Mouse (Mus musculus): Measurements from ENCODE around the gene Mylk. TPM values are rescaled to one million over a fixed set of nuclear protein-coding genes. Genes with fewer than 3 reads are reported as not detected.

The Mylk gene
- total and polyA plus RNA-seq, 3 experiments: 0.04 to 0.10 TPM; not detected in 1

DNA sequence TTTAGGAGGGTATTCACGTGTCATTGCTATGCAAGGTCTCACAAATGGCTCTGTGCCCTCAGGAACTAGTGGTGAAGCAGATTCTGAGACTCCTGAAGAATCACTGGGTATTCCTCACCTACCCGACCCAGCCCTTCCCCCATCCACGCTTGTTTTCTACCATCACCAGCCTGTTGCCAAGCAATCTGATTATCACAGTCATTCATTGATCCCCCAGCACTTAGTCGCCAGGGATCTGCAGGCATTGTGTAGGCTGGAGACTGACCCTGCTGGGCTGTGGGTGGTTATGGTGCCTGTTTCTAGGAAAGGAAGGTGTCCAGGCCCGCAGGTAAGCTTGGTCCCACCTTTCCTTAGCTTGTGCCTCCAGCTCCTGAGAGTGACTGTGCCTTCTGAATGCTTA lies 155.0 kb downstream of the Mylk start:
- in situ Hi-C loops (cut with MboI; ENCODE audit: low pct_ligation_motif_present, low pct_unique_long_range_greater_than_20kb, low sequenced_read_pairs): no loop called here
- Histone ChIP-seq H3K4me2 (ENCODE audit: insufficient read depth, low read depth, poor library complexity, severe bottlenecking) (no peak overlapping the region), H3K9ac (ENCODE audit: insufficient read depth, low read depth) (no peak overlapping the region), H3K27ac (ENCODE audit: insufficient read depth, low read depth) (no peak overlapping the region), H3K36me3 (replicated peaks in 1 of 2; ENCODE audit: control insufficient read depth in 1 of 2, insufficient read depth in 1 of 2, low read length in 1 of 2) (no peaks in the 10 kb centered on the region), H3K4me1 (ENCODE audit: control insufficient read depth in 1 of 2, insufficient read depth in 2 of 2) (no peaks in the 10 kb centered on the region), H3K4me3 (replicated peaks in 1 of 3; ENCODE audit: low read depth in 2 of 3, low read length in 2 of 3, poor library complexity in 1 of 3) (no peak overlapping the region), H3K79me2 (replicated peaks; ENCODE audit: control insufficient read depth, extremely low read depth, insufficient read depth, poor library complexity, severe bottlenecking) (no peaks in the 10 kb centered on the region), H3K27me3 (replicated peaks) (peaks cover 77% of the 10 kb centered on the region), H3K9me3 (replicated peaks; ENCODE audit: low read length) (no peaks in the 10 kb centered on the region)
- no peak for DNase-seq (ENCODE audit: extremely low read depth)
- dilution Hi-C loops (cut with MboI; ENCODE audit: extremely low pct_ligation_motif_present, extremely low pct_unique_long_range_greater_than_20kb, low sequenced_read_pairs): no loop called here
- TF ChIP-seq USF2 (conservative IDR thresholded peaks at IDR 0.05; ENCODE audit: low read depth, low read length): no peak
- no peak for TF ChIP-seq CTCF (conservative IDR thresholded peaks at IDR 0.05 in 1 of 2, IDR thresholded peaks at IDR 0.05 in 1 of 2; ENCODE audit: low read depth in 2 of 2, low read length in 2 of 2)
- TF ChIP-seq ZMIZ1 (IDR thresholded peaks at IDR 0.05; ENCODE audit: low read depth, low read length): no peak
- TF ChIP-seq TCF12 (IDR thresholded peaks at IDR 0.05; ENCODE audit: low read depth, low read length): no peak
- no peak for TF ChIP-seq POLR2A (IDR thresholded peaks at IDR 0.05; ENCODE audit: low read depth, low read length)

DNA sequence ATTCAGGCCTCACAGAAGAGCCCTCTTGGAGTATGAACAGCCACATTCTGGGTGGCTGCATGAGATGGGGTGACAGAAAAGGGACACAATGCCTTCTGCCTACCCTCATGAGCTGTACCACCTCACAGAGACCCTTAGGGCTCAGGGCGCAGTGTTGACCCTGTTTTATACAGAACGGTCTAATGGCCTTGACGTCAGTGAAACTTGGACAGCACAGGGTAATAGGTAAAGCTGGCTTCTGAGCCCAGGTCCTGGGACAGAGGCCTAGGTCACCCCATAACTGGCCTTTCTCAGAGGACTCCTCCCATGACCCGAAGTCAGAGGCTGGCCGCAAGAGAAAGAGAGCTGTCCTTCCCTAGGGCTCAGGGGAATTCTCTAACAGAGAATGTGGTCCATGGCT lies 155.5 kb downstream of the Mylk start:
- Histone ChIP-seq H3K79me2 (replicated peaks; ENCODE audit: control insufficient read depth, extremely low read depth, insufficient read depth, poor library complexity, severe bottlenecking) (no peaks in the 10 kb centered on the region), H3K4me1 (ENCODE audit: control insufficient read depth in 1 of 2, insufficient read depth in 2 of 2) (no peaks in the 10 kb centered on the region), H3K9me3 (replicated peaks; ENCODE audit: low read length) (no peaks in the 10 kb centered on the region), H3K4me2 (ENCODE audit: insufficient read depth, low read depth, poor library complexity, severe bottlenecking) (no peak overlapping the region), H3K27me3 (replicated peaks) (peaks cover 80% of the 10 kb centered on the region), H3K9ac (ENCODE audit: insufficient read depth, low read depth) (no peak overlapping the region), H3K27ac (ENCODE audit: insufficient read depth, low read depth) (no peak overlapping the region), H3K36me3 (replicated peaks in 1 of 2; ENCODE audit: control insufficient read depth in 1 of 2, insufficient read depth in 1 of 2, low read length in 1 of 2) (no peaks in the 10 kb centered on the region), H3K4me3 (replicated peaks in 1 of 3; ENCODE audit: low read depth in 2 of 3, low read length in 2 of 3, poor library complexity in 1 of 3) (no peak overlapping the region)
- dilution Hi-C loops (cut with MboI; ENCODE audit: extremely low pct_ligation_motif_present, extremely low pct_unique_long_range_greater_than_20kb, low sequenced_read_pairs): no loop called here
- in situ Hi-C loops (cut with MboI; ENCODE audit: low pct_ligation_motif_present, low pct_unique_long_range_greater_than_20kb, low sequenced_read_pairs): no loop called here
- no peak for DNase-seq (ENCODE audit: extremely low read depth)
- TF ChIP-seq JUN (IDR thresholded peaks at IDR 0.05; ENCODE audit: insufficient read depth, low read depth, low read length) (no peak), USF1 (IDR thresholded peaks at IDR 0.05; ENCODE audit: low read depth, low read length) (no peak), PAX5 (IDR thresholded peaks at IDR 0.05; ENCODE audit: low read length) (no peak), JUND (conservative IDR thresholded peaks at IDR 0.05; ENCODE audit: low read depth, low read length) (no peak), TBP (conservative IDR thresholded peaks at IDR 0.05; ENCODE audit: low read depth, low read length) (no peak), BHLHE40 (IDR thresholded peaks at IDR 0.05; ENCODE audit: low read depth, low read length) (no peak), SIN3A (IDR thresholded peaks at IDR 0.05; ENCODE audit: low read length) (no peak), ETS1 (conservative IDR thresholded peaks at IDR 0.05; ENCODE audit: low read depth, low read length) (no peak), POLR2A (IDR thresholded peaks at IDR 0.05; ENCODE audit: low read depth, low read length) (no peak), MXI1 (IDR thresholded peaks at IDR 0.05; ENCODE audit: low read depth, low read length) (no peak)

DNA sequence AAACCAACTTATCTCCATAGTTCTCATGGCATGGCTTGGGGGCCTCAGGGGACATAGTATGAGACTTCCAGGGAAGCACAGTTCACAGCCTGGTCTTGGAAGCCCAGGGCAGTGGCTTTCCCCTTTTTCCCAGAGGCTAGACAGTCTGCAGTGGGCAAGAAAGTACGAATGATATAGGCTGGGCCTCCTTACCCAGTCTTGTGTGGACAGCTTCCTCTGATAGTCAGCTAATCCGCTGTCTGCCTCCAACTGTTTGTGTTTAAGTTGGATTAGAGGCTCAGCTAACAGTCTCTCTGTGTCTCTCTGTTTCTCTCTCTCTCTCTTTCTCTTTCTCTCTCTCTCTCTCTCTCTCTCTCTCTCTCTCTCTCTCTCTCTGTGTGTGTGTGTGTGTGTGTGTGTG lies 156.0 kb downstream of the Mylk start:
- Histone ChIP-seq H3K9ac (ENCODE audit: insufficient read depth, low read depth) (no peak overlapping the region), H3K27me3 (replicated peaks) (peaks cover 81% of the 10 kb centered on the region), H3K27ac (ENCODE audit: insufficient read depth, low read depth) (no peak overlapping the region), H3K4me2 (ENCODE audit: insufficient read depth, low read depth, poor library complexity, severe bottlenecking) (no peak overlapping the region), H3K4me3 (replicated peaks in 1 of 3; ENCODE audit: low read depth in 2 of 3, low read length in 2 of 3, poor library complexity in 1 of 3) (no peak overlapping the region), H3K36me3 (replicated peaks in 1 of 2; ENCODE audit: control insufficient read depth in 1 of 2, insufficient read depth in 1 of 2, low read length in 1 of 2) (no peaks in the 10 kb centered on the region), H3K4me1 (ENCODE audit: control insufficient read depth in 1 of 2, insufficient read depth in 2 of 2) (no peaks in the 10 kb centered on the region), H3K79me2 (replicated peaks; ENCODE audit: control insufficient read depth, extremely low read depth, insufficient read depth, poor library complexity, severe bottlenecking) (no peaks in the 10 kb centered on the region), H3K9me3 (replicated peaks; ENCODE audit: low read length) (no peaks in the 10 kb centered on the region)
- dilution Hi-C loops (cut with MboI; ENCODE audit: extremely low pct_ligation_motif_present, extremely low pct_unique_long_range_greater_than_20kb, low sequenced_read_pairs) (no loop called here), in situ Hi-C loops (cut with MboI; ENCODE audit: low pct_ligation_motif_present, low pct_unique_long_range_greater_than_20kb, low sequenced_read_pairs) (no loop called here)
- DNase-seq (ENCODE audit: extremely low read depth): no peak
- TF ChIP-seq TBP (conservative IDR thresholded peaks at IDR 0.05; ENCODE audit: low read depth, low read length) (no peak), ZMIZ1 (IDR thresholded peaks at IDR 0.05; ENCODE audit: low read depth, low read length) (no peak), MYC (IDR thresholded peaks at IDR 0.05; ENCODE audit: low read depth, low read length) (no peak), SMC3 (IDR thresholded peaks at IDR 0.05; ENCODE audit: low read depth, low read length) (no peak), EP300 (IDR thresholded peaks at IDR 0.05; ENCODE audit: low read length) (no peak), ELF1 (IDR thresholded peaks at IDR 0.05; ENCODE audit: low read depth, low read length) (no peak), ZKSCAN1 (IDR thresholded peaks at IDR 0.05; ENCODE audit: borderline replicate concordance, low read depth, low read length) (no peak), MAZ (IDR thresholded peaks at IDR 0.05; ENCODE audit: low read depth, low read length) (no peak), SIN3A (IDR thresholded peaks at IDR 0.05; ENCODE audit: low read length) (no peak), POLR2A (IDR thresholded peaks at IDR 0.05; ENCODE audit: low read depth, low read length) (no peak), ETS1 (conservative IDR thresholded peaks at IDR 0.05; ENCODE audit: low read depth, low read length) (no peak), ZNF384 (IDR thresholded peaks at IDR 0.05; ENCODE audit: low read depth, low read length) (no peak), USF2 (conservative IDR thresholded peaks at IDR 0.05; ENCODE audit: low read depth, low read length) (no peak), BHLHE40 (IDR thresholded peaks at IDR 0.05; ENCODE audit: low read depth, low read length) (no peak), RAD21 (IDR thresholded peaks at IDR 0.05; ENCODE audit: low read depth, low read length) (no peak)

Measured in CH12.LX (cell line).